Mouse (Mus musculus) embryonic fibroblast, embryonic 13.5 days (primary cell): ENCODE data around the gene Itm2a.

ENCODE experiments used
- CTCF ChIP-seq: IDR thresholded peaks from 2 replicates; pipeline ENCODE4 v1.5.1; 2011; ENCODE audit warnings: mild to moderate bottlenecking, control low read depth, low read length, moderate library complexity, borderline replicate concordance; ENCODE audit not compliant: insufficient read depth
- POLR2A ChIP-seq: IDR thresholded peaks from 2 replicates; pipeline ENCODE4 v1.6.1; 2011; ENCODE audit warnings: low read depth, mild to moderate bottlenecking, control low read depth, low read length, moderate library complexity

- TF ChIP-seq CTCF (no peak), POLR2A (no peak)
Measured at GRCm38 (mm10) chrX:107402481-107402880, 695 bp downstream of the Itm2a start.
